Mouse (Mus musculus) layer of hippocampus, adult 9-11 months (tissue): ENCODE measurements at regions not wholly inside any gene's neighbourhood (a gene's known extent, or its start where the extent isn't known, plus 50 kb on each side); places are given as distances from the start of the nearest gene placed in this dataset.

ENCODE experiments used
- DNase-seq: peaks from one replicate; pipeline ENCODE4 v3.0.0; 2022

DNA sequence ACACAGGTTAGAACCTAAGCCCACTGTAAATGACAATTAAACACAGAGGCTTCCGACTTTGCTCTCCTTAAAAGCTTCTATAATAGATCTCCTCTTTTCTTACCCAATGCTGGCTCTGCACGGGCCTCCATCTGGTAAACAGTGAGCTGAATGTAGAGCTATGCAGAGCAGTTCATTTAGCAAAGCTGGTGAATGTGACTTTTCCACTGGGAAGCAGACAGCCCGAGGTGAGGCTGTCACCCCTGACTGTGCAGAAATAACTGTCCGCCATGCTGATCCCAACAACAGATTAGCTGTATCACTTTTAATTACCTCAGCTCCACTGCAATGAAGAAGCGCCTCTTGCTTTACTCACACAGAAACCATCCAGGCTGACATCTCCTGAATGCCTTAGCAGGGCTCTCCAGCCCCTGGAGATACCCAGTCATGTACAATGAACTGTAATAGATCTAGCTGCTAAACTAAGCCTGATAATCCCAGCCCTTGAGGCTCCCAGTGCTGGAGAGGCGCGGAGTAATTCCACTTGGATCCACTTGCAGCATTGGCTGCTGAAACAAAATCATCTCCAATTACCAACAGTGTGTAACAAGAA, 980.2 kb downstream of the Poteg start:
- no peak for DNase-seq

DNA sequence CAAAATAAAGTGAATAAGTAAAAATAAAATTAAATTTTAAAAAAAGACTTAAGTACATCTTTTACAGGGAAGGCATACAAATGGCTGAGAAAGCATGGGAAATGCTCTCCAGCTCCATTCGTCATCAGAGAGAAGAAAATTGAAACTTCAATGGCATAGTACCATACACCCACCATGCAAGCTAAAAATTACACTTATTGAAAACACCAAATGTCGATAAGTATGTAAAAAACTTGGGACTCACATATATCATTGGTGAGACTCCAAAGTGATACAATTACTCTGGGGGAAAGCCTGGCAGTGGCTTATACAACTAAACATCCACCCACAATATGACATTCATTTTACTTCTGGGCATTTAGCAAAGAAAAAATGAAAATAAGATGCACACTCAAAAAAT, 1025.7 kb downstream of the Poteg start:
- peak; percentile 3 for DNase-seq

GRCm38 (mm10) chr8:28487913-28488312, 1040.4 kb downstream of the Poteg start:
- no peak for DNase-seq

GRCm38 (mm10) chr8:28503488-28504319, 1056.2 kb downstream of the Poteg start:
- DNase-seq = peak; percentile 2

DNA sequence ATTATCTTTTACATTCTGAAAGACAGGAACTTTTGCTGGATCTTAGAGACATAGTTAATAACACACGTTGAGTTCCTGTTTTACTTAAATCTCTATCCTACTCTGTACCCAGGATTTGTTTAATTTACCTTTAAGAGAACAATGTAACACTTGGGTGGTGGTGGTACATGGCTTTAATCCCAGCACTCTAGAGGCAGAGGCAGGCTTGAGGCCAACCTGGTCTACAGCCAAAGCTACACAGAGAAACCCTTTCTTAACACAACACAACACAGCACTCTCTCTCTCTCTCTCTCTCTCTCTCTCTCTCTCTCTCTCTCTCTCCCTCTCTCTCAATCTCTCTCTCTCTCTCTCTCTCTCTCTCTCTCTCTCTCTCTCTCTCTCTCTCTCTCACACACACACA, 1076.0 kb downstream of the Poteg start:
- DNase-seq = peak; percentile 4

DNA sequence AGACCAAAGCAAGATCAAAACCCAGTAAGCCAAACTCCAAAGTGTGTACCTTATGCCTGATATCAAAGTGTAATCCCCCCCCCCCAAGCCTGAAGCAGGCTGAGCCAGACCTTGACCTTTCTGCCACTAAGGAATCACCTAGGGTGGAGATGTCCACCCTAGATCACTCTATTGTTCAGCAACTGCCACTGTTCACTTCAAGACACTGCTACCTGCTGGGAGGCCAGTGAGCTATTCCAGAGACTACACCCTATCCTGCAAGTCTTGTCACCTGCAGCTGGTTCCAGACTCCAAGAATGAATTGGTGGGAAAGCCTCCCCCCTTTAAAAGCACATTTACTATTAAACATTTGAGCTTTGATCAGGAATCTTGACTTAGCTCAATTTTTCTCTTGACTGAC, 1099.8 kb downstream of the Poteg start:
- no peak for DNase-seq

- peak; percentile 6 for DNase-seq
Observed at GRCm38 (mm10) chr8:28559881-28560280, 1112.4 kb downstream of the Poteg start.

DNA sequence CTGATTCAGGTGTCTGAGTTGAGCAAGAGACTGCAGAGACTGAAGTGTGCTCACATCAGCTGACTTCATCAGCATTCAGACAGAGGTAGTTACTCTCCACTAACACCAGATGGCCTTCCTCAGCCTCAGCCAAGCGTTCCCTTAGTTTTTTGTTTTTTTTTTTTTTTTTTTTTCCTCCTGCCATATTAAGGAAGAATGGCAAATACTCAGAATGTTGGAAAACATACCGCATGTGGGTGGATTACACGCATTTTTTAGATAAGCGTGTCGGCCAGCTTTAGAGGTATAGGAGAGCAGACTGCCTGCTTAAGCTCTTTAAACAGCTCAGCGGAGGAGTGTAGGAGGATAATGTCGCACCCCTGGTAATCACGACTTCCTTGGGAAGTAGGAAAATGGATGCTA, 1131.8 kb downstream of the Poteg start:
- peak; percentile 30 for DNase-seq

DNA sequence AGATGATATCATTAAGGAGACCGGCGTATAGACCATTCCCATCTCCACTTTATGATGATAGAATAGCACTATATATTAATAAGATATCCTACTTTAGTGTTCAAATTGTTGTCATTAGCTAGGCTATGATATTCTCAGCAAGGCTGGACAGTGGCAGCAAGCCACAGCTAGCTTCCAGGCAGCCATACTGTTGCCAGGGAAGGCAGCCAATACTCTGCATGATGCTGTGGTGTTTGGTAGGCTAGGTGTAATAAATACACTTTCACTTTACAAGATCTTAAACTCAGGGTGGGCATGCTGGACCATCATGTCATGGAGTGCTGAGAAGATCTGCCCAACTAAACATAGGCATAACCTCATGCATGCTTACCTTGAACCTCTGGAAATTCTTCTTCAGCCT, 1133.4 kb downstream of the Poteg start:
- DNase-seq = no peak

GRCm38 (mm10) chr8:28589999-28590398, 1142.5 kb downstream of the Poteg start:
- no peak for DNase-seq

GRCm38 (mm10) chr8:28593238-28593637, 1145.8 kb downstream of the Poteg start:
- DNase-seq = no peak

GRCm38 (mm10) chr8:28594191-28594590, 1146.7 kb downstream of the Poteg start:
- no peak for DNase-seq

DNA sequence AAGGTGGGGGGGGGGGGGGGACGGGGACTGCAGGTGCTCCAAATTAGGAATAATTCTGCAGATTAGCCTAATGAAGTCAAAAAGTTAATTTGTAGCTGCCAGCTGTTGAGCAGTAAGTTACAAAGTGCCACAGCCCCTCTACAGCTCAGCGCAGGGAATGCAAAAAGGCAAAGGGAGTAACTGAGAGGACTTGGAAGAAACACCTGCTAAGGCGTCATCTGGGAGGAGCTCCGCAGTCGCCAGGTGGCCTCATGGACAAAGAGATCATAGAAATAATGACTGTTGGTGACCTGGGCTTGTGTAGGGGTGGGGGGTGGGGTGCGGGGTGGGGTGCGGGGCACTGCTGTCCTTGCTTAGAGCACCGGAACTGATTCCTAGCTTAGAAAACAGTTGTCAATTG, 1147.1 kb downstream of the Poteg start:
- DNase-seq = no peak

GRCm38 (mm10) chr8:28595880-28596279, 1148.4 kb downstream of the Poteg start:
- DNase-seq = no peak
